Mouse (Mus musculus) cerebellum, adult 2 months (tissue): ENCODE data around the gene Pspn. TPM values are rescaled to one million over a fixed set of nuclear protein-coding genes. Genes with fewer than 3 reads are reported as not detected.

ENCODE experiments used
- DNase-seq, 2 experiments: peaks; one replicate each; pipeline ENCODE4 v3.0.0; 2021
- H3K27ac ChIP-seq: fragments of 200-500 bp; 2 replicates; pipeline ENCODE4 v1.5.1; 2012; ENCODE audit warnings: low read length, control low read depth, inconsistent platforms; ENCODE audit not compliant: insufficient read depth
- H3K27me3 ChIP-seq: fragments of 200-500 bp; 2 replicates; pipeline ENCODE4 v1.6.1; 2012; ENCODE audit warnings: inconsistent platforms, mild to moderate bottlenecking, low read length, moderate library complexity; ENCODE audit not compliant: control insufficient read depth, insufficient read depth
- H3K4me1 ChIP-seq: fragments of 200-500 bp; 2 replicates; pipeline ENCODE4 v1.6.1; 2011; ENCODE audit warnings: low read length; ENCODE audit not compliant: control insufficient read depth, insufficient read depth
- H3K4me3 ChIP-seq: fragments of 200-500 bp; replicated peaks from 2 replicates; pipeline ENCODE3; 2011; ENCODE audit warnings: mild to moderate bottlenecking, low read depth, low read length, control low read depth; ENCODE audit not compliant: insufficient read depth
- CTCF ChIP-seq: fragments of 200-500 bp; IDR thresholded peaks from 2 replicates; pipeline ENCODE4 v1.5.1; 2011; ENCODE audit warnings: low read depth, mild to moderate bottlenecking, control low read depth, low read length, moderate library complexity, borderline replicate concordance; ENCODE audit not compliant: insufficient read depth
- POLR2A ChIP-seq: fragments of 200-500 bp; IDR thresholded peaks from 2 replicates; pipeline ENCODE4 v1.6.1; 2011; ENCODE audit warnings: low read length, control low read depth, borderline replicate concordance; ENCODE audit not compliant: insufficient read depth
- WGBS: fragments of 180-500 bp; shearing (Covaris S2); methylation state at CpG from one replicate; pipeline ENCODE4 v1.1.7; 2018; 5-methylcytosine and 5-hydroxymethylcytosine counted together
- polyA plus RNA-seq: library from polyadenylated mRNA; depleted of rRNA; stranded (reverse); fragments of >200 nt; gene quantifications from 2 replicates; pipeline ENCODE4 v1.2.3, GENCODE M21; 2012; rRNA removed

Gene Pspn
- polyA plus RNA-seq, 1 experiment: not detected

- Histone ChIP-seq H3K27ac (no peak overlapping the region), H3K4me3 (no peak overlapping the region), H3K27me3 (no peaks in the 10 kb centered on the region), H3K4me1 (no peaks in the 10 kb centered on the region)
- 83% methylated on average over 7 of the region's 7 CpGs for WGBS
- TF ChIP-seq POLR2A (no peak), CTCF (no peak)
- no peak for DNase-seq
These were observed 44.9 kb downstream of the Pspn start for GRCm38 (mm10) chr17:56954871-56955270.

GRCm38 (mm10) chr17:56952639-56953038 lies 47.2 kb downstream of the Pspn start:
- no peaks in the 10 kb centered on the region for H3K27me3 ChIP-seq
- TF ChIP-seq POLR2A (no peak), CTCF (no peak)
- no peaks in the 10 kb centered on the region for H3K4me1 ChIP-seq

GRCm38 (mm10) chr17:56950915-56951314 lies 48.9 kb downstream of the Pspn start:
- peak; percentile 52 to 64 for DNase-seq
- Histone ChIP-seq H3K4me3 (no peak overlapping the region), H3K4me1 (no peaks in the 10 kb centered on the region), H3K27me3 (no peaks in the 10 kb centered on the region), H3K27ac (no peak overlapping the region)
- no peak for TF ChIP-seq POLR2A
- TF ChIP-seq CTCF: peak; percentile 88
- WGBS: 13% methylated on average over 3 of the region's 3 CpGs

More at GRCm38 (mm10) chr17:56952639-56953038, 47.2 kb downstream of the Pspn start:
- DNase-seq: no peak
- no peak overlapping the region for H3K27ac ChIP-seq
- H3K4me3 ChIP-seq: no peak overlapping the region
- WGBS: 86% methylated on average over 1 of the region's 1 CpGs

Other genes with a start within 250 kb of the Pspn start
- 7.2 and 9.3 TPM in 2 replicates for gene Nrtn, start 242.5 kb downstream of the Pspn start, polyA plus RNA-seq
- 168 and 169 TPM in 2 replicates for gene Dus3l, start 235.3 kb downstream of the Pspn start, polyA plus RNA-seq
- 3.0 and 3.5 TPM in 2 replicates for gene Prr22, start 229.8 kb downstream of the Pspn start, polyA plus RNA-seq
- gene Rfx2, start 169.0 kb downstream of the Pspn start, polyA plus RNA-seq: 3.1 and 3.6 TPM in 2 replicates
- 0.03 TPM in 2 replicates for gene Acsbg2, start 125.6 kb downstream of the Pspn start, polyA plus RNA-seq
- 0.03 TPM in 1 of 2 replicates, not detected in the other for gene 1700061G19Rik, start 124.5 kb downstream of the Pspn start, polyA plus RNA-seq
- gene Mllt1, start 64.6 kb downstream of the Pspn start, polyA plus RNA-seq: 45.7 and 47.9 TPM in 2 replicates
- not detected in 2 replicates for gene Acer1, start 17.9 kb downstream of the Pspn start, polyA plus RNA-seq
- 167 and 175 TPM in 2 replicates for gene Clpp, start 9.7 kb downstream of the Pspn start, polyA plus RNA-seq
- 56.7 and 70.4 TPM in 2 replicates for gene Alkbh7, start 2.7 kb downstream of the Pspn start, polyA plus RNA-seq
- gene Gtf2f1, start 11.3 kb upstream of the Pspn start, polyA plus RNA-seq: 81.0 and 85.3 TPM in 2 replicates
- 0.10 and 0.34 TPM in 2 replicates for gene Gm17949, start 11.5 kb upstream of the Pspn start, polyA plus RNA-seq
- 67.7 and 70.3 TPM in 2 replicates for gene Khsrp, start 31.5 kb upstream of the Pspn start, polyA plus RNA-seq
- gene Slc25a41, start 41.6 kb upstream of the Pspn start, polyA plus RNA-seq: 0.17 and 0.29 TPM in 2 replicates
- 2.8 and 3.3 TPM in 2 replicates for gene Crb3, start 59.1 kb upstream of the Pspn start, polyA plus RNA-seq
- 178 and 211 TPM in 2 replicates for gene Slc25a23, start 59.8 kb upstream of the Pspn start, polyA plus RNA-seq
- 1.1 and 2.1 TPM in 2 replicates for gene Dennd1c, start 78.5 kb upstream of the Pspn start, polyA plus RNA-seq
- 1,121 and 1,177 TPM in 2 replicates for gene Tubb4a, start 87.8 kb upstream of the Pspn start, polyA plus RNA-seq
- 5.8 and 7.7 TPM in 2 replicates for gene Tnfsf9, start 105.3 kb upstream of the Pspn start, polyA plus RNA-seq
- 11.7 and 12.5 TPM in 2 replicates for gene Cd70, start 149.8 kb upstream of the Pspn start, polyA plus RNA-seq
- not detected in 2 replicates for gene Tnfsf14, start 194.2 kb upstream of the Pspn start, polyA plus RNA-seq
- gene C3, start 228.1 kb upstream of the Pspn start, polyA plus RNA-seq: 1.1 and 1.3 TPM in 2 replicates
- gene Gpr108, start 248.4 kb upstream of the Pspn start, polyA plus RNA-seq: 44.0 and 46.9 TPM in 2 replicates
- 8.5 and 10.1 TPM in 2 replicates for gene Trip10, start 249.4 kb upstream of the Pspn start, polyA plus RNA-seq